Mouse (Mus musculus): ENCODE data around the gene Frmd4b. TPM values are rescaled to one million over a fixed set of nuclear protein-coding genes. Genes with fewer than 3 reads are reported as not detected.

Gene Frmd4b
- total RNA-seq, 2 experiments from 2014 or later = 26.3 to 33.5 TPM

DNA sequence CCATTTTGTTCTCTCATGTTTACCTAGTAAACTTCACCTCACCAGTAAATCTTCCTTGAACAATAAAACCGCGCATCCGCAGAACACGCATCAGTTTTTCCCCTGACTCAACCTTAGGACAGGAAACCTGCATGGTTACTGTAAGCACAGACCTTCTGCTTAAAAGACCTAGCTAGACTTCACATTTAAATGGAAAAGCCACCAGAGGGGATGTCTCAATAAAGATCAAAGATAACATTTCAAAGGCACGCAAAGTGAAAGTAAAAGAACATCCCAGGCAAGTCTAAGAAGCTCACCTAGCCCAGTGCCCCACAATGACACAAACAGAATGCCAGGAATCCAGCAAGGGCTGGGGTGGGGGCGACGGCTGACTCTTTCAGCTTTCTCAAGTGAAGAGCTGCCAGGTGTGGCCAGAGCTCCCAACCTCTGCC, 306.4 kb downstream of the Frmd4b start:
- no peak for DNase-seq

DNA sequence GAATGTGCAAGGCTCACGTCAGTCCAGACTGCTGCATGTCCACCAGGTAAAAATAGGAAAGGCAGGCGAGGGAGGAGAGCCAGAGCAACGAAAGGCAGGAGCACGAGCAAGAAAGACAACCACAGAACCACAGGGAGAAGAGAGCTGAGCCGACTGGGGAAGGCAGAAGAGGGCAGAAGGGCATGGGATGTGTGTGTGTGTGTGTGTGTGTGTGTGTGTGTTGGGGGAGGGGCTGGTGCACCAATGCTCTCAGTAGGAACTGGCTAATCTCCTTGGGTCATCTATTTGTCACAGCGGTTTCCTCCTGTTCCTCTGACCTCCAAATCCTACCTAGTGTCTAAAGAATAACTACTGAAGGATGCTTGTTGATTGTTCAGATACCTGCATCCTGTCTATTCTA, 308.2 kb downstream of the Frmd4b start:
- no peak for DNase-seq

DNA sequence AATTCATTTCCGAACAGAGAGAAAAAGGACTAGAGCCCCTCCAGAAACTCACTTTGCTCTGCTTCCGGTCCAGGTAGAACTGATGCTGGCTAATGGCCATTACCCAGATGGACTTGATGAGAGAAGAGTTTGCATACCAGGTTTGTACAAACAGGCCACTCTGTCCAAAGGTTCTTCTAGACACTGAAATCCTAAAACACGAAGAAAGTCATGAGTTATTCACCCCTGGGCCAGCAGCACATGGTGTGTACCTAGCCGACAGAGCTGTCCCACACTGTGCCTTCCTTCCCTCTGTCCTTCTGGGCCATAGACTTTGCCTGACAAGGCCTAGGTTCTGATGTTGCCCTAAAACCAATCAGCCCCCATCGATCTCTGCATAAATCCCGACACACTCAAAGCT, 308.8 kb downstream of the Frmd4b start:
- DNase-seq = no peak

DNA sequence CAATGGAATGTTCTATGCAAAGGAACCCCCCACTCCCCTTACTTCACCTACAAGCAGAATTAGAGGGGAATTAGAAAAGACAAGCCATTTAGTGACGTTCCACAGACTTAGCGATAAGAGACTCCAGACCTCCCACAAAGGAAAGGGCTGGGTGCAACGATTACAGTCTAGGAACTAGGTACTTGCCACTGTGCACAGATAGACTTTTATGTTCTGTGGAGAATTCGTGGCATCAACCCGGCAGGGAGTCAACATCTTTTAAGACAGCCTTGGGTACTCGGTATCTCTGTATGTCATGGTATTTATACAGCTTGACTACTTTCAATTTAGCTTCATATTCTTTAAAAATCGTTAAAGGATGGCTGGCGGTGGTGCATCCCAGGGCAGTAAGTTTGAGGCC, 310.1 kb downstream of the Frmd4b start:
- DNase-seq = no peak

DNA sequence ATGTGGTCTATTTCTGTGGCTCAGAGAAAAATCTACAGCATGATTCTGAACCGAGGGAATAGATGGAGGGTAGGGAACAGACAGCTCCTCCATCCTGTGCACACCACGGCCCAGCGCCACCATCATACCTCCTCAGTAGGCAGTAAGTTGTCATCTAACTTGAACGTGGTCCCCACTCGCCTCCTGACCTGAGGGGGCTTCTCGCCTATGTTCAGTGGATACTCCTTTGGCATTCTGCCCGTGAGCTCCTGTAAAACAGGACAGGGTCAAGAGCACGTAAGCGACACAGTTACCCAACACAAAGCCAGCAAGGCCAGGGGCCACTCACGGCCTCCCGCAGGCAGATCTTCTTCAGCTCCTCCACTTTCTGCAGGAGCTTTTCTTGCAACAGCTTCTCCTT, 311.0 kb downstream of the Frmd4b start:
- DNase-seq = no peak

DNA sequence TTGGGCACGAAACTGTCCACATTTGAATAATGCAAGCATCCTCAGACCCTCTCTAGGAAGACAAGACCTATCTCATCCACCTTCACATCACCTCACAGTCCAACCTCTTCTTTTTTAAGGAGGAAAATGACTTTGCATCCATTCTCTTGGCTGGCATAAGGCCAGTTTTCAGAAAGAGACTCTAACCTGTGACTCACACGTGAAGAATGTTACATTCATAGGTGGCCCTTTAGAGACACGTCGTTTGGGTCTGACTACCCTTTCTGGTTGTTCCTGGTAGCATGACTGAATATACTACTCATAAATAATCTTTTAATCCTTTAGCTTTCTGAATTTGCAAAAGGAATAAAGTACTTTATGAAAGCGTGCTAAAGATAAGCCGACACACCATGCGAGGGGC, 311.9 kb downstream of the Frmd4b start:
- no peak for DNase-seq

DNA sequence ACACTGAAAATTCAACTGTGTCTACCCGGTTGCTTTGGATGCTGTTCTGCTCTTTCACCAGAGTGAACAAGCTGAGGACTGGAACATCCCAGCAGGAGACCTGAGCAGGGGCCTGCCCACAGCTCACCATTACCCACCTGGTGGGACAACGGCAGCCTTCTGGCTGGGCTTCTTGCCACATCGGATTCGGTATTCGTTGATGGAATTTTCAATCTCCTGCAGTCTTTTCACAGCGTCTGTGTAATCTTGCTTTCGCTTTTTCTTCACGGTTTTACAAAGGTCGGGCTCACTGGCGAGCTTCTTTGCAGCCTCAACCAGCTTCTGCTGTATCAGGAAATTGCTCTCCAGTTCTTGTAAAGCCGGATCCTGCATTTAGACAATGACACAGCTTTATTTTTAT, 312.3 kb downstream of the Frmd4b start:
- no peak for DNase-seq

DNA sequence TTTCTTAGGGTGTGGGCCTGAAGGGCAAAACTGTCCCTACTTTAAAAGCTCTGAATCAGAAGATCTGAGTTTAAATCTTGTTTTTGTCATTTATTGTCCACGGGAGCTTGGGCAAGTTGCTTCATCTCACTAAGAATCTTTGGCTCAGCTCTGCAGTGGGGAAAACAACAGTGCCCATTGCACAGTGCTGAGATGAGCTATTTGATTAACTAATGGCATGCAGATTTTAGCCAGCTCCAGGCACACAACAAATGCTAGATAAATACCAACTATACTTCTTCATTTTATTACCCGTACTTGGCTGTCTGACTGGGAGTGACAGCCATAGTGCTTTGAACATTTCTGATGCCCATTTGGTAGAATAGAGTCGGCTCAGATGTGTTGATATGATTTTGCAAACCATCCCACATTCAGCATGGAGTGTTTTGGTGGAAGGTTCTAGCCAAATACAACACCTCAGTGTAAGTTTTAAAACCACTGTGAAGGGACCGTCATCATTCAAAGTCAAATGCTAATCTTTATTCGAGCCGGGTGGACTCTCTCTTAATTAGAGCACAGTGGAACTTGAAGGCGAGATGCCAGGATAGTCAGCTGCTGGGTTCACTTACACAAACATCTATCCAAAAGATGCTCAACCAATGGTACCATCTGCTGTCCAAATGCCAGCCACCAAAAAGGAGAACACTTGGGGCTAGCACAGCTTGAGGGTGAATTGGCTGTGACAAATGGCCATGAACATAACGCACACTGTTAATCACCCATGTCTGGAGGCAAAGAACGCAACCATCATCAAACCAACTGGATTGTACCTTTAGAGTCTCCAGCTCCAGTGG, 313.8 kb downstream of the Frmd4b start:
- peak; percentile 54 to 56 for DNase-seq

DNA sequence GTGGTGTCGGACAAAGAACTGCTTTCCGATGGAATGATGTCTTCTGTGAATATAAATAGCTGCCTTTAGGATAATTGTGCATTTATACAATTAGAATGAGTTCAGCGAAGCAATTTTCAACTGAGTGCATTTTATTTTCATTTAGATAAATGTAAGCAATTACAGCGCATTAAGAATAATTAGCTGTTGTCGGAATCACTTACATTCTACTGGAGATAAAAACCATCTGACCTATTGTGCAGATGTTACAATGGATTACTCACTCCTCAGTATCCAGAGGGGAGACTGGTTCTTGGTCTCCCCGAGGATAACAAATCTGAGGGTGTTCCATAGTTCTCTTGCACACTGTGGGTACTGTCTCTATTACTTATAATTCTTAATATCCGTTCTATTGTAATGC, 315.0 kb downstream of the Frmd4b start:
- DNase-seq = no peak

DNA sequence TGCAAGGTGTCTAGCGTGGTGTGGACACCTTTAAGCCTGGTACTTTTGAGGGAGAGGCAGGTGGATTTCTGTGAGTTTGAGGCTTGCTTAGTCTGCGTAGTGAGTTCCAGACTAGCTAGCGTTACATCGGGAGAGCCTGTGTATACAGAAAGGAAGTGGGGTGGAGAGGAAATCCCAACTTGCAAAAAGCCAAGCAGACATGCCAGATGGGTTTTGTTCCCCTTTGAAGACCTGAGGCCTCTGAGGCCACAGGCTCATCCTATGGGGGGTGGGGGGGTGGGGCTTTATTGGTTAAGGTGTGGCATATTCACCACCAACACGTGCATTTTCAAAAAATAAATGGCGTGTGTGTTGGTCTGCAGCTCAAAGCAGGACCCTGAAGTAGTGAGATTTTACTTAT, 316.7 kb downstream of the Frmd4b start:
- DNase-seq = no peak

DNA sequence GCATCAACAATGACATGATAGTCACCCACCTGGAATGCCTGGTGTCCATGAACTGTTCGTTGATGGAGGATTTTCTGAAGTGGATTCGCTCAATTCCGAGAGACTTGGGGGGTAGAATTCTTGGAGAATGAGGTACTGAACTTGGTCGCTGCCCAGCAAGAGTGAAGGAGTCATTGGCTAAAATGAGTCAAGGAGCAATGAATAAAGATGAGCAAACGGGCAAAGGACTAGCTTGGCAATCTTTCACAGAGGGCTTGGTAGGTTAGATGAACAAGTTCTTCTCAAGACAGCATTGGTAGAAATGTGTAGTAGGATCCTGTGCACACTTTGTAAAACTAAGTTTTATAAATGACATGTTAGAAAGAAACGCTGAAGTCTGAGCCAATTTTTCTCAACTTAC, 317.2 kb downstream of the Frmd4b start:
- no peak for DNase-seq

DNA sequence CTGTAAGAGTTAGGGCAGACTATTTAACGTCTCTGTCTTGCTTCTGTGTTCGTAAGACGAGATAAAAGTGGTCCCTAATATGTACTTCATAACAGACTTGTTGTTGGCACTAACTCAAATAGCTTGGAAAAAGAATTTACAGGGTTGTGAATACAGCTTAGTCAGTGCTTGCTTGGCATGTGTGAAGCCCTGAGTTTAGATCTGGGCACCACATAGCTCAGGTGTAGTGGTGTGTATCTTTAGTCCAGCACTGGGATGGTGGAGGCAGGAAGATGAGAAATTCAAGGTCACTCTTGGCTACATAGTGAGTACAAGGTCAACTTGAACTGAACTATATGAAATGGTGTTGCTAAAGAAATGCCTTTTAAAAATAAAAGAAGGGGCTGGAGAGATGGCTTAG, 320.2 kb downstream of the Frmd4b start:
- no peak for DNase-seq

DNA sequence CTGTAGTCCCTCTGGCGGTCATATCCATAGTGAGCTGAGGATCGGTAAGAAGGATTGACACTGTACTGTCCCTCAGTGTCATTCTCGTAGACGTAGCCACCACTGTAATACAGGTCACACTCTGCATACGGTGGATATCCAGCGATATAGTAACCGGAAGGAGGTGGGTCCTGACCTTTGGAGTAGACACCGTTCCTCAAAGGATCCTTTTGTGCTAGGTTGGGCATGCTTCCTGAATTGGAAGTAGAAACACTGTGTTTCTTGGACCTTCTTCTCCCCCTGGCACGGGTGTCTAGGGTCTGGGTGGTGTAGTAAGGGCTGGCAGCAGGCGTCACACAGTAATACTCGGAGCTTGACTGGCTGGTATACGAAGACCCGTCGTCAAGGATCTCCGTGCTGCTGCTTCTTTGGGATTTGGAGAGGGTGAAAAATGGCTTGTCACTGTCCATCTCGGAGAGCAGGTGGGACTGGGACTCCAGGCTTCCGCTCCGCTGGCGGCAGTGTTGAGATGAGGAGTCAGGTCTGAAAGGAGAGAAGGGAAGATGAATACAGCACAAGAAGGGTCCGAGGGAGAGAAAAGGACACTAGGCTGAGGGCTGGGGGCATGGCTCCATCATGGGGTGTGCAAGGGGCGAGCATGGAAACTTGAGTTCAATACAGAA, 321.3 kb downstream of the Frmd4b start:
- DNase-seq = no peak

DNA sequence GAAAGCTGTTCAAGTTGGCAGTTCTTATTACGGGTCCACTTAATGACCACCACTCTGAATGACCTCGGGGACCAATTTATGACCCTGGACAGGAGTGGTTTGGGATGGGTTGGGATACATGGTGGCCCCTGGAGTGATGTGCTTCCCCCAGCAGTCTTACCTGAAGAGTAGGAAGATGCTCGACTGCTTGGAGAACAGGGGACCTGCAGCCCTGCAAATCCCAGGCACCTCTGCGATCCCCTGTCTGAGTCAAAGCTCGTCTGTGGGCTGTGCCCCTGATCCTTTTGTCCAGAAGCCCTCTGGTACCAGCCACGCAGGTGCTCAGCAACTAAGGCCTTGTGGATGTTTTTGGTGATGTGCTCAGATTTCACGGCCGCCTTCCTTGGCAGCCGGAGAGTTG, 321.9 kb downstream of the Frmd4b start:
- DNase-seq = no peak

DNA sequence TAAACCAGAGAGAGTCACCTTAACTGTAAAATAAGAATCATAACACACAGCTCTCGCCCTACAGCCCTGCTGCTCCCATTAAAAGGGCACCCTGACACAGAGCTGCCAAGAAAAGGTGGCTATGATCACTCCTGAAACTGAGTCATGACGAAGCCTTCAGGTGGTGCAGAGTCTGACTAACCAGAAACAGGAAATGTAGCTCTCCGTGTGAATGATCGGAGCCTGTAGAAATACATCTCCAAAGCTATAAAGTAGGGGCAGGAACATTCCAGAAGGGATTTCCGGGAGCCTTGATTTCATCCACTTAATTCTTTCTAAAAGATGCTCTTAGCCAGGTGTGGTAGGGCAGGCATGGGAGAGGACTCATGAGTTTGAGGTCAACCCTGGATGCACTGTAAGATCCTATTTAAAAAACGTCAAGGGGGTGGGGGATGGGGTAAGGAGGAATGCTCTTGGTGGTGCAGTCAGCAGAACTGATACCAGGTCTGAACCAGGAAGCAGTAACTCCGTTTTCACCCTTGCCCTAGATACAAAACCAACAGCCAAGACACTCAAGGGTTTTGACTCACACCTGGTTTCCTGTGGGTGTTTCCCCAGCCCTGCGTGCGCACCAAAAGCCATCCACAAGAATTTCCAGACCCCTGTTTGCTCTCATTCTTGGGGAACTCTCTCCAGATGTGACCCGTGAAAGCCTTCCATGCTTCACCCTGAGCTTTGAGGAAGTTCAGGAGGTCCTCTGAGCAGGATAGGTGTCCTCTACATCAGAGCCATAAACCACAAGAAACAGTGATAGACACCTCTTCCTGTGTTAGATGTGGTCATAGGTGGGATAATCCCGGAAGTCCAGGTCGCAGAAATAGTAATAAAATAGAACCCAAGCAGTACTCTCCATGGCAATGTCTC, 323.4 kb downstream of the Frmd4b start:
- no peak for DNase-seq

DNA sequence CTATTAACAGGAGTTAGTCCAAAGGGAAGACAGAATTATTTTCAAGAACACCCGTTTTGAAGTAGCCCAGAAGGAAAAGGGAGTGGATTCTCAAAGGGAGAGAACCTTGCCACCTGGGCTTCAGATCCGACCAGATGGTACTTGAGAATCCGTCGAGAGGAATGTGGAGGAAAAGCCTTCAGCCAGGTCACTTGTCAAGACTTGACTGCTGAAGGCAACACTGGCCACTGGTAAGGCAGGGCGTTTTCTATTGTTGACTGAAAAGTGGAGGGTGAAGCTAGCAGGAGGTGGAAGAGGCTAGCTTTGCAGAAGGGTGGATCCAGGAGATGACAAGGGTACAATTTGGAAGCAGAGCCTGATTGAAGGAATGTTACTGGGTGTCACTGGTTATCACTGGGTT, 324.4 kb downstream of the Frmd4b start:
- no peak for DNase-seq

DNA sequence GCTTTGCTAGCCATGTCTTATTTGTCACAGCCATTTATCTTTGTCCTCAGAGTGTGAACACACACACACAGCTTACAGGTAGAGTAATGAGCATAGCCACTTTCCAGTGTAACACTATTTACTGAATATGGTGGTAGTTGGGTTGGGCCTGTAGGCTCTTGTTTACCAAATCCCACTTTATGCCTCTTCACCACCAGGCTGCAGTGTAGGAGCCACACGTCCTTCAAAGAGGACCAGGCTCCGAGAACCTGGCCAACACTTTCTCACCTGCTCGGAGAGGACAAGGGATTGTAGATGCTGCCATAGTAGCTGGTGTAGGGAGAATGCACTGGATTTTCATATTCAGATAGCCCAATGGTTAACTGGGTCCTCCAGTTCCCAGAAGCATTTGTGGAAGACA, 325.2 kb downstream of the Frmd4b start:
- no peak for DNase-seq

DNA sequence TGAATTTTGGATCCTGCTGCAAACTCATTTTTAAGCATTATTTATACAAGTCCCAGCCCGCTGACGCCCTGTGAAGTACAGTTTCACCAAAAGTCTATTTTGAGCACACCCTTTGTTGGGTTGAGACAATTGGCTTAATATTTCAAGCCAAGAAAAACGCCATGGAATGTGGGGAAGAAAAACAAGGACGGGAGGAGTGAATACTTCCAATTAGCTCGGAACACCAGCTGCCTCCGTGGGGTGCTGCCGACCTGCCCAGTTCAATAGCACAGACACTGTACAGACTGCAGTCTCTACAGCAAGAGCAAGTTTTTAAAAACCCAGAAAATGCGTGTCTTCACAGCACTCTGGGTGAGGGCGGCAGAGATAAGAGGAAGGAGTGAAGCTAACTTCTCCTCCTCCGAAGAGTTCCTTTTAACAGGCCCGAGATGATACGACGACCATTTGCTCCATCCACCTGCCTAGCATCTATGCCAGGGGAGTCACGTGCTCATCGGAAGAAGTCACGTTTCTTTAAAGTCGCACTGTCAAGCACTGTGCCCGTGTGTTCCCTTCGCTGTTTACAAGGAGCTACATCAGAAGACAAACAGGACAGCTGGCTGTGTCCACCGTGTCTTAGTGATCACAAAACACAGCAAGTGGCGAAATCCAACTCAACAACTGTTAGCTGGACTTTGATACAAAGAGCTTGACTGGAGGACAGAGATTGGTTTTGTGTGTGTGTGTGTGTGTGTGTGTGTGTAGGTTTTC, 326.0 kb downstream of the Frmd4b start:
- DNase-seq = peak in 1 of 2 experiments; percentile 14

DNA sequence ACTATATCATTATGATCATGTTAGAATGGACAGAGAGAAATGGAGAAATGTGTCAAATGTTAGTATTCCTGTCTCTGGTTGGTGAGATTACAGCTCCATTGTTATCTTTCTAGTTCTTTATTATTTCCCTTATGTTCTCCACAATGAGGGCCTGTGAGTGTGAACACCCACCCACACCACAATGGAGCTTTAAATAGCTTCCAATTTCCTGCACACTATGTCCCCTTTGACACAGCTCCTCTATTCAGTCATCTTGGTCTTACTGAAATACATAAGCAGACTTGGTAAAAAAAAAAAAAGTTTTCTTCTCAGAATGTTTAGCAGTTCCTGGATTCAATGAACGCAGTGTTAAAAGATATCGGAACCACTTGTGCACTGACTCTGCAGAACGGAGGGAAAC, 326.7 kb downstream of the Frmd4b start:
- DNase-seq = no peak

DNA sequence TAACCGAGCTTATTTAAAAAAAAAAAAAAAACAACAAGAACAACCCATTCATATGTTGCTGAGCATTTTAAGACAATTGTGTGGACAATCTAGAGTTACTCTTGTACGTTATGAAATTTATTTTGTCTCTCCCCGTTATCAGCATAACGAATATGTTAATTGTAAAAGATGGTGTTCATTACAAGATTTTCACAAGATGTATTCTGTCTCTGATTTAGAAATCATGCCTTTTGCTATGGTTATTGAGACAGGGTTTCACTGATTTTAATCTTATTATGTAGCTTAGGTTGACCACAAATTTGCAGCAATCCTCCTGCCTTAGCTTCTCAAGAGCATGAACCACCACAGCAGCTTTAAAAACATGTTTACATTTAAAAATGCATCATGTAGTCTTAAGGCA, 327.5 kb downstream of the Frmd4b start:
- no peak for DNase-seq

DNA sequence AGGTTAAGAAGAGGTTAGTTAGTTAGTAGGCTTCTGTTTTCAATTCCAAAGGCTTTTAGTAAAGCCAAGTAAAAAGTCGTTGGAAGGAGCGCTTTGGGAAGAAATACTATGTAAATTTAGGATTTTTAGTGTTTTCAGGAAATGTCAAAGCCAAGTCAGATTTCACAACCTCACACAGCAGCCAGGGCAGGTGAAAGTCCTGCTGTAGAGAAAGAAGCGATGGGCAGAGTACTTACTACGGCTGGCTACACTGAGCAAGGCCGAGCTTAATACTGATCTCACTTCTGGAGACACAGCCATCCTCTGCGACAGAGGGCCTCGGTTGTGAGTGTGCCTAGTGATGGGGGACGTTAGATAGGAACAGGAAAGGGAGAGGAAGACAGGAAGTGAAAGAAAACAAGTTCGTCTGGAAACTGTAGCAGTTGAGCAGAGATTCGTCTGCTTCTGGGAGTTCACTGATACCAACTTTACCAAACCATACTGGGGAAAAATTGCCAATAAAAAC, 328.0 kb downstream of the Frmd4b start:
- no peak for DNase-seq

Data from layer of hippocampus, postnatal 36 days (tissue).